Mouse (Mus musculus) neural tube, embryonic 12.5 days (tissue): ENCODE data around the gene Cdkn2b. TPM values are rescaled to one million over a fixed set of nuclear protein-coding genes. Genes with fewer than 3 reads are reported as not detected.
A peak's percentile ranks its signal among the peaks of the same experiment; 100 is the strongest.

Experiments used
- ATAC-seq: fragments of 200-750 bp; cut with Nextera tagmentation; 2 replicates; pipeline ENCODE4 v1.8.0; 2017; ENCODE audit warnings: low read depth, mild to moderate bottlenecking, moderate TSS enrichment, moderate library complexity; ENCODE audit not compliant: low FRiP score
- H3K27ac ChIP-seq: fragments of 300-500 bp; sonication (generic); 2 replicates; pipeline ENCODE4 v1.5.1; 2016
- H3K27me3 ChIP-seq: fragments of 300-500 bp; sonication (generic); replicated peaks from 2 replicates; pipeline ENCODE4 v1.6.1; 2016; ENCODE audit warnings: mild to moderate bottlenecking
- H3K36me3 ChIP-seq: fragments of 300-500 bp; sonication (generic); 2 replicates; pipeline ENCODE4 v1.6.1; 2016; ENCODE audit warnings: mild to moderate bottlenecking
- H3K4me1 ChIP-seq: fragments of 300-500 bp; sonication (generic); 2 replicates; pipeline ENCODE4 v1.6.1; 2016
- H3K4me2 ChIP-seq: fragments of 300-500 bp; sonication (generic); replicated peaks from 2 replicates; pipeline ENCODE4 v1.6.1; 2016; ENCODE audit warnings: mild to moderate bottlenecking
- H3K4me3 ChIP-seq: fragments of 300-500 bp; sonication (generic); 2 replicates; pipeline ENCODE4 v1.5.1; 2016
- H3K9ac ChIP-seq: fragments of 300-500 bp; sonication (generic); 2 replicates; pipeline ENCODE4 v1.6.1; 2016; ENCODE audit warnings: mild to moderate bottlenecking
- H3K9me3 ChIP-seq: fragments of 300-500 bp; sonication (generic); 2 replicates; pipeline ENCODE4 v1.6.1; 2016; ENCODE audit warnings: mild to moderate bottlenecking
- WGBS: fragments of 180-500 bp; shearing (Covaris S2); methylation state at CpG from one replicate; pipeline ENCODE4 v1.1.7; 2016; 5-methylcytosine and 5-hydroxymethylcytosine counted together
- polyA plus RNA-seq: library from polyadenylated mRNA; unstranded; fragments of >200 nt; fragmentation: Nextera tagmentation; extraction: Ambion mirVana; gene quantifications from 2 replicates; pipeline ENCODE4 v1.2.1, GENCODE M21; 2016

Gene Cdkn2b
- polyA plus RNA-seq = 0.41 and 0.56 TPM in 2 replicates

DNA sequence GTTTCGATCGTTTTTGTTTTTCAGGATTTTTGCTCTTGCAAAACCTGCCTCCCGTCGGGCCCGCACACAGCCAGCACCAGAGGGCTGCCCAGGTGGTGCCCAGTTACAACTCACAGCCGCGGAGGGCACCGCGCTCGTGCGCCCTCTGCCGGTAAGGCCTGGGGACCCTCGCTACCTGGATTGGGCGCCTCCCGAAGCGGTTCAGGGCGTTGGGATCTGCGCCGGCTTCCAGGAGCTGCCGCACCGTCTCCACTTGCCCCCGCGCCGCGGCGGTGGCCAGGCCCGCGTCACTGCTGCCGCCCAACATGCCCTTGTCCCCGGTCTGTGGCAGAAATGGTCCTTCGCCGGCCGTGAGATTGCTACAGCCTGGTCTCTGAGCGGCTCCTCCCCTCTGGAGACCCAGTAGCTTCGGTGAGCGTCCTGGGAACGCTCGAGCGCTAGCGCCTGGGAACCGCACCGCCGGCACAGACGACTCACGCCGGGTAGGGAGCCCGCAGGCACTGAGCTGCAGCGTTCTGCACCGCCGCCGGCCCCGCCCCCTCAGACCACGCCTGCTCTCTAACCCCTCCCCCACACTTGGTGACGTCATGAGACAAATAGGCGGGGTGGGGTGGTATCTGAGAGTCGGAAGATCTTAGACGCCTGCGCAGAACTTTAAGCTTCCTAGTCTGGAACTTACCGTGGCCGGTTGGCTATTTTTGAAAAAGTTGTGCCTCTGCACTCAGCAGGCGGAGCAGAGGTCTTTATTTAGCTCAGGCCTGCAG is at the start of gene Cdkn2b:
Gene Cdkn2b (minus strand): TSS at position 549 of the 764 bp plus-strand sequence.
- H3K4me3 ChIP-seq = peak within 1 kb of the TSS; percentile 43
- H3K9me3 ChIP-seq = no peaks in the 10 kb centered on the region
- no peaks in the 10 kb centered on the region for H3K36me3 ChIP-seq
- WGBS = under 1% methylated on average over 61 of the region's 61 CpGs
- ATAC-seq = peak; percentile 95
- H3K4me1 ChIP-seq = no peaks in the 10 kb centered on the region; the same call in 1 of the 2 replicates
- no peak within 1 kb of the TSS for H3K27ac ChIP-seq
- peak within 1 kb of the TSS; percentile 91 for H3K4me2 ChIP-seq
- no peak within 1 kb of the TSS for H3K9ac ChIP-seq
- H3K27me3 ChIP-seq = peaks cover 69% of the 10 kb centered on the region

DNA sequence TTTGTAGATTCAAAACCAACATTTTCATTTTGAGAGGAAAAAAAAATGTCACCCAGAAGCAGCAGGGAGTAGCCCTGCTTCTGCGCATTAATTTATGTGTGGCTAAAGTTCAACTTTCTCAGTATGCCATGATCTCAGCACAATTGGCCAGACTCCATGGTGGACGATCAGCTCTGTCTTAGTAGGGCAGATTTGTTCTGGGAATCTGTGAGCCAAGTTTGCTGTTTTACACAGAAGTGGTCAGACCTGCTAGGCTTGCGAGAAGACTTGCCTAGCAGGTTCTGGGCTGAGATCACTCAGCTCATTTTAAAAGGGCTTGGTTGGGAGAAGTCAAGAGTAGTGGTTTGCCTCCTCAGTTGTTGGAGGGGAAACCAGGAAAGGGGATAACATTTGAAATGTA is 49.5 kb upstream of the Cdkn2b start:
- 78% methylated on average over 3 of the region's 3 CpGs for WGBS
- ATAC-seq = no peak
- H3K9me3 ChIP-seq = no peaks in the 10 kb centered on the region
- H3K27me3 ChIP-seq = no peaks in the 10 kb centered on the region
- no peak overlapping the region for H3K27ac ChIP-seq
- no peak overlapping the region for H3K9ac ChIP-seq
- H3K4me2 ChIP-seq = no peak overlapping the region
- no peaks in the 10 kb centered on the region for H3K4me1 ChIP-seq
- H3K36me3 ChIP-seq = no peaks in the 10 kb centered on the region
- H3K4me3 ChIP-seq = no peak overlapping the region

DNA sequence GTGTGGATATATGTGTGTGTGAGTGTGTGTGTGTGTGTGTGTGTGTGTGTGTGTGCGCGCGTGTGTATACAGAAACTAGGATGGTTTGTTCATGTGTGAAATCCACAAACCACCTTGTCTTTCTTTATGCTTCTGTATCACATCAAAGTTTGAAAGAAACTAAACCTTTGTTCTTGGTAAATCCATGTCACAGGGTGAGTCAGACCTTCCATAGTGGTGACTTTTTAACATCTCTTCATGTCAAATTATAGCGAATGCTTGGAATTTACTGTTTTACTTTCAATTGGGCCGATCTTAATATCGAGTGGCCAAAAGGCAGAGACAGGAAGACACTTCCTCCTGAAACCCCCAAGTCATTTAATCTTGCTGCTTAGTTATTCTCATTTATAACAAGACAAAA is 48.7 kb upstream of the Cdkn2b start:
- no peak overlapping the region for H3K9ac ChIP-seq
- H3K27me3 ChIP-seq = no peaks in the 10 kb centered on the region
- no peaks in the 10 kb centered on the region for H3K36me3 ChIP-seq
- ATAC-seq = no peak
- WGBS = 92% methylated on average over 6 of the region's 6 CpGs
- no peak overlapping the region for H3K4me2 ChIP-seq
- H3K4me1 ChIP-seq = no peaks in the 10 kb centered on the region
- no peak overlapping the region for H3K4me3 ChIP-seq
- no peaks in the 10 kb centered on the region for H3K9me3 ChIP-seq
- no peak overlapping the region for H3K27ac ChIP-seq

DNA sequence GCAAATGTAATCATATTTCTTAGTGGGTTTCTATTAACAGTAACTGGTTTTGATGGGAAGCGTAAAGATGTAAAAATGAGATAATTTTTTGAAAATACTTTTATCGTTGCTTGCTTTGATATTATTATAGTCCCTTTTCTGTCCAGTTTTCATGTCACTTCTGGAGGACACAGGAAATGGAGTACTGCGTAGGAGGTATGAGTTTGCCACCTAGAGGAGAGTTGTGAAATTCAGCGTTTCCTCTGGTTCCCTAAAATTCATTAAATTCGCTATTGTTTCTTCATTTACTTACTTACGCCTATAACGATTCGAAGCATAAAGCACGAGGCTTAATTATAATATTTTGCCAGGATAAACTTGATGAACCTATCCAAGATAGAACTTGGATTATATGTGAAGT is 43.1 kb upstream of the Cdkn2b start:
- Histone ChIP-seq H3K9me3 (no peaks in the 10 kb centered on the region), H3K9ac (no peak overlapping the region), H3K4me2 (no peak overlapping the region), H3K4me3 (no peak overlapping the region), H3K27me3 (no peaks in the 10 kb centered on the region), H3K4me1 (no peaks in the 10 kb centered on the region), H3K36me3 (no peaks in the 10 kb centered on the region), H3K27ac (no peak overlapping the region)
- ATAC-seq = no peak
- 61% methylated on average over 9 of the region's 9 CpGs for WGBS

DNA sequence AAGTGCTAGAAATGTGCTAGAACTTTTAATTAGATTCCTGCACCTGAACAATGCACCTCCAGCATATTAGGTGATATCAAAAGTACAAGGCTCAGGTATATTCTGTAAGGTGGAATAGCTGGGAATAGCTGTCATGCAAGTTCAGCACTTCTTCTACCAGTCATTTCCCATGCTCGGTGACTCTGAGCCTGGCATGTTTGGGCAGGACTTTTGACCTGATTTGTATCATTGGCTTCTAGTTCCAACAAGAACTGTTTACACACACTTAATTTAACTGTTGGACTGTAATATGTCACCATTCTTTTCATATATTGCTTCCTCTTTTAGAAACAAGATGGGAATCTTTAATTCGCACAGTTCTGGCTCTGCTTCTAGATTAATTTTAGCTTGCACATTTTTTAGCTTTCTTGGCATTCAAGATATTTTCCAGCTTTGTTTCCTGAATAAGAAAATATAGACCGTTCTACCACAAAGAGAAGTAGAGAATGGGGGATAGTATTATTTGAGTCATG is 42.3 kb upstream of the Cdkn2b start:
- WGBS = 88% methylated on average over 3 of the region's 3 CpGs

DNA sequence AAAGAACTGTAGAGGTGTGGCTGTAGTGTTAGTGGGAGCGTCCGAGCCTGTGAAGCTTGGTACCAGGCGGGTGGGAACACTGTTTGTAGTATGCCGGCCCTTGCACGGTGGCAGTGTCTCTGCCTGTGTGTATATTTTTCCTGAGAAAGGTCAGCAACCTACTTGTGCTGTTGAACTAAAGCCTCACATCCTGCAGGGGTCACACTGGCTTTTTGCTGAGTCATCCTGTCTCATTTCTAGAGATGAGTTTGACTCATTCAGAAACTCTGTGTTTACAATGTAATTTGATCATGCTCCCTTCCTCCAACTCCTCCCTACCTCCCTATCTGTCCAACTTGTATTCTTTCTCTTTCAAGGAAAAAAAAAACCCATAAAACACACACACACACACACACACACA is 40.6 kb upstream of the Cdkn2b start:
- Histone ChIP-seq H3K27me3 (no peaks in the 10 kb centered on the region), H3K4me3 (no peak overlapping the region), H3K9ac (no peak overlapping the region), H3K36me3 (no peaks in the 10 kb centered on the region), H3K27ac (no peak overlapping the region), H3K4me2 (no peak overlapping the region), H3K9me3 (no peaks in the 10 kb centered on the region), H3K4me1 (no peaks in the 10 kb centered on the region)
- 64% methylated on average over 5 of the region's 5 CpGs for WGBS
- ATAC-seq = no peak

More for the DNA sequence above, 42.3 kb upstream of the Cdkn2b start:
- ATAC-seq = no peak
- Histone ChIP-seq H3K9ac (no peak overlapping the region), H3K4me3 (no peak overlapping the region), H3K4me1 (no peaks in the 10 kb centered on the region), H3K36me3 (no peaks in the 10 kb centered on the region), H3K27ac (no peak overlapping the region), H3K27me3 (no peaks in the 10 kb centered on the region), H3K4me2 (no peak overlapping the region), H3K9me3 (no peaks in the 10 kb centered on the region)

DNA sequence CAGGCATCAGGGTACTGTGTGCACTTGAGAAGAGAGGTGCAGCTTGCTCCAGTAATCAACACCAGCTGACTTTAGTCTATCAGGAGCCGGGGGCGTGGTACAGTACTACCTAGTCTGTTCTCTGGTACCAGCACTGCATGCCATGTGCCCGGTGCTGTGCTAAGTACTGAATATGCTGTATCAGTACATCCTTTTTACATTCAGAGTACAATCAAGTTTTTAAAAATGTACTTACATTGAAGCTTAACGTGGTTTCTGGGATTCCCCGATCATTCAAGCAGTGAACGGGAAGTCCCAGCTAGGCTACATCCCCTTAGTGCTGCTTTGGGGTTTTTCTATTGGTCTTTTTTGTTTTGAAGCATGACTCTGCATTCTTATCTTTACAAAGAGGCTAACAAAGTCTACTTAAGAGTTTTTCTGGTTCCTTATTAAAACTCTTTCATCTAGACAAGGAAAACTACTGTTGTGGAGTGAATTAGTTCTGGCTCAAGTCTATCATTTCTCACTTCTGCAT is 40.2 kb upstream of the Cdkn2b start:
- Histone ChIP-seq H3K4me2 (no peak overlapping the region), H3K36me3 (no peaks in the 10 kb centered on the region), H3K27ac (no peak overlapping the region), H3K27me3 (no peaks in the 10 kb centered on the region), H3K4me3 (no peak overlapping the region), H3K9me3 (no peaks in the 10 kb centered on the region), H3K9ac (no peak overlapping the region), H3K4me1 (no peaks in the 10 kb centered on the region)
- no peak for ATAC-seq
- 78% methylated on average over 6 of the region's 6 CpGs for WGBS

DNA sequence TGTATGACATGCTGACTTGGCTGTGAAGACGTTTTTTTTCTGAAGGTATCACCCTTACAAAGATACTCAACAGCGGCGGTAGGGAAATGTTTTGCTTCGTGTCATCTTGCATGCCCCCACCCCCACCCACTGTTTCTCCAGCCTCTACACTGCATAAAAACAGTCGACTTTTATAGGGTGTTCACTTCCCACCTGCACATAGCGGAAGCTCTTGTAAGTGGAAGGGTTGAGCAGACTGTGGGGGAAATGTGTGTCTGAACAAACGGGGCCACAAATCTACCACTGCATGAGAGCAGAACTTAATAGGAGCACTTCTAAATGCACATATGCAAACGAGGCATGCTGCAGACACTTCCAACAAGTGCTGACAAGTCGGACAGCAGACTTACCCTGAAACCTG is 39.6 kb upstream of the Cdkn2b start:
- WGBS = 64% methylated on average over 9 of the region's 9 CpGs
- H3K4me1 ChIP-seq = no peaks in the 10 kb centered on the region
- no peaks in the 10 kb centered on the region for H3K27me3 ChIP-seq
- H3K9me3 ChIP-seq = no peaks in the 10 kb centered on the region
- H3K9ac ChIP-seq = no peak overlapping the region
- H3K27ac ChIP-seq = no peak overlapping the region
- H3K36me3 ChIP-seq = no peaks in the 10 kb centered on the region
- H3K4me3 ChIP-seq = no peak overlapping the region
- H3K4me2 ChIP-seq = no peak overlapping the region
- ATAC-seq = no peak

DNA sequence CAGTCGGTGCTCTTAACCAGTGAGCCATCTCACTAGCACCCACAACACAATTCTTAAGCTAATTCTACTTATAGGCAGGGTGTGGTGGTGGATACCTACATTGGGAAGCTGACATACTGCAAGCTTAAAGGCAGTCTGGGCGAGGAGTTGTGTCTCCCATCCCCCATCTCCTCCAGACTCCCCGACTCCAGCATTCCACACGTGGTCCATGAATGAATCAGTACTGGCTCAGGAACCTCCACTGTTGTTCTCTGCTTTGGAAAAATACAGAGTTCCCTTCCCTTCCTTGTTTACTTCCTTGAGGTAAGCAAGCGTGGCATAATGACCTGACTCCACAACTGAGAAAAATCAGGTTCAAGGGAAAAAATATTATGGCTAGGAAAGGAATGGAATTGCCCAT is 38.0 kb upstream of the Cdkn2b start:
- WGBS = 69% methylated on average over 5 of the region's 5 CpGs
- Histone ChIP-seq H3K4me2 (no peak overlapping the region), H3K9ac (no peak overlapping the region), H3K4me1 (no peaks in the 10 kb centered on the region), H3K9me3 (no peaks in the 10 kb centered on the region), H3K4me3 (no peak overlapping the region), H3K36me3 (no peaks in the 10 kb centered on the region), H3K27ac (no peak overlapping the region), H3K27me3 (no peaks in the 10 kb centered on the region)
- ATAC-seq = no peak

DNA sequence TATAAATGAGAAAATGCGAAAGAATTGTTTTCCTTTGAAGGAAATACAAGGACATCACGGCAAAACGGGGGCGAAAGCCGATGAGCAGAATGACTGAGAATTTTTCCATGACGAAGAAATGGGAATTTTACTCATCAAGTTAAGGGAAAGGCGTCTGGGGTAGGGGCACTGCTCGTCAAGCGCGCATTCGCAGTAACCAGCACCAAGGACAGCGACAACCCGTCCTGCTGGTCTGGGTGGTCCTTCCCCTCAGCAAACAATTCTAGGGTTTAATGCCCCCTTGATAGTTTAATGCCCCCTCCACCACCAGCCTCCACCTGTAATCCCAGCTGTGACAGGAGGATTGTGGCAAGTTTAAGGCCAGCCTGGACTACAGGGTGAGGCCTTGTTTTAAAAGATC is 2.6 kb upstream of the Cdkn2b start:
- 15% methylated on average over 13 of the region's 13 CpGs for WGBS
- Histone ChIP-seq H3K4me3 (no peak overlapping the region), H3K9me3 (no peaks in the 10 kb centered on the region), H3K27me3 (peaks cover 41% of the 10 kb centered on the region), H3K9ac (no peak overlapping the region), H3K36me3 (no peaks in the 10 kb centered on the region), H3K4me2 (no peak overlapping the region), H3K27ac (no peak overlapping the region), H3K4me1 (no peaks in the 10 kb centered on the region; the same call in 1 of the 2 replicates)
- no peak for ATAC-seq

DNA sequence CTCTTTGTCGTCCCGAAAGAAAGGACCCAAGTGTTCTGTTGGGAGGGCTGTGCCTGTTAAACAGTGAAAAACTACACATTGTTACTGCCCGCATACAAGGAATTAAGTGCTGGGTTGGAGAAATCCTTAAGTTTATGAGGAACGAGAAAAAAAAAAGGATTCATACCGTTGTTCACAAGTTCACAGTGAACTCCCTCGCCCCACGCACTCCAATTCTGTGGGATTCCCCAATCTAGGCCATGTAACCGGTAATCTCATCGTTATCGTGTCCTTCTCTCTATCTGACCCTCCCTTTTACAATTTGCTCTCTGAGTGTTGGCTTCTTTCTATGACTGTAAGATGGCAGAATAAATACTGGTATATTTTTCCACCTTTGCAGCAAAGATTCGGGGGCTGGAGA is 843 bp downstream of the Cdkn2b start:
- H3K4me2 ChIP-seq = peak overlapping the region; percentile 91
- no peak overlapping the region; the same call in 1 of the 2 replicates for H3K4me3 ChIP-seq
- no peaks in the 10 kb centered on the region; the same call in 1 of the 2 replicates for H3K4me1 ChIP-seq
- H3K27me3 ChIP-seq = peaks cover 76% of the 10 kb centered on the region
- H3K9ac ChIP-seq = no peak overlapping the region
- H3K27ac ChIP-seq = no peak overlapping the region
- no peaks in the 10 kb centered on the region for H3K36me3 ChIP-seq
- WGBS = under 1% methylated on average over 11 of the region's 11 CpGs
- no peaks in the 10 kb centered on the region for H3K9me3 ChIP-seq
- ATAC-seq = no peak

DNA sequence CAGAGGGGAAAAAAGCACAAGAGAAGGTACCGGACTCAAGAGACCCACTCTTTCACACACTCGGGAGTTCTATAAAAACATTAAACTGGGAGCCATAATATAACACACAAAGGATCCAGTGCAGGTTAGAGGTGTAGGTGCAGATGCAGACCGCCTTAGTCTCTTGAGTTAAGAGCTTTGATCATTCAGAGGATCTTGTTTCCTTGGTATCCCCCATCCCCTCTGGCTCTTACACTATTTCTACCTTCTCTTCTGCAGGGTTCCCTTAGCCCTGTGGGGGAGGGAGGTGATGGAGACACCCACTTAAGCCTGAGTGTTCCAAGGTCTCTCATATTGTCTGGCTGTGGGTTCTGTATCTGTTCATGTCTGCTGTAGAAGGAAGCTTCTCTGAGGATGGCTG is 2.8 kb downstream of the Cdkn2b start:
- Histone ChIP-seq H3K4me2 (no peak overlapping the region), H3K27me3 (peaks cover 92% of the 10 kb centered on the region), H3K4me3 (no peak overlapping the region), H3K9ac (no peak overlapping the region), H3K36me3 (no peaks in the 10 kb centered on the region), H3K9me3 (no peaks in the 10 kb centered on the region), H3K4me1 (no peaks in the 10 kb centered on the region; the same call in 1 of the 2 replicates), H3K27ac (no peak overlapping the region)
- WGBS = 2% methylated on average over 3 of the region's 3 CpGs
- ATAC-seq = no peak
